Mouse (Mus musculus) spleen, postnatal 4 days (tissue): ENCODE measurements around the gene Tbc1d21.

ENCODE experiments used
- DNase-seq, 2 experiments: peaks; one replicate each; pipeline ENCODE4 v3.0.0; 2022; ENCODE audit warnings: low spot score in 2 of 2

Tbc1d21 gene

DNA sequence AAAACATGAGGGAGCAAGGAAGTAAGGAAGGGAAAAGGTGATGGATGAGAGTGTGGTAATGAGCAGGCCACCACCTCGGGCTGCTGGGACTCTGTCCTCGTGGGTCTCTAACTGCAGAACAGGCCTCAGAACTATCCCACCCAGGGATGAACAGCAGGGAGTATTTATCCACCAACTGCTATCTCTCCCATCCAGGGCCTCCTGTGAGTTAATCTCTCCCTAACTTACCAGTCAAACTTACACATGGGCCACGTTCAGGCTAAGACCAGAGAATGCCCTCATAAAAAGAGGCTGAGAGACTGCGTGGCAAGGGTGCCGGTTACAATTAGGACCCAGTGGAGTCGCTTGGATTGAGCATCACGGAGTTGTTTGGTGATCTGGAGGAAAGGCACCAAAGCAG, 24.3 kb downstream of the Tbc1d21 start:
- no peak for DNase-seq

- no peak for DNase-seq
These were observed 28.5 kb downstream of the Tbc1d21 start for GRCm38 (mm10) chr9:58341795-58342194.

DNA sequence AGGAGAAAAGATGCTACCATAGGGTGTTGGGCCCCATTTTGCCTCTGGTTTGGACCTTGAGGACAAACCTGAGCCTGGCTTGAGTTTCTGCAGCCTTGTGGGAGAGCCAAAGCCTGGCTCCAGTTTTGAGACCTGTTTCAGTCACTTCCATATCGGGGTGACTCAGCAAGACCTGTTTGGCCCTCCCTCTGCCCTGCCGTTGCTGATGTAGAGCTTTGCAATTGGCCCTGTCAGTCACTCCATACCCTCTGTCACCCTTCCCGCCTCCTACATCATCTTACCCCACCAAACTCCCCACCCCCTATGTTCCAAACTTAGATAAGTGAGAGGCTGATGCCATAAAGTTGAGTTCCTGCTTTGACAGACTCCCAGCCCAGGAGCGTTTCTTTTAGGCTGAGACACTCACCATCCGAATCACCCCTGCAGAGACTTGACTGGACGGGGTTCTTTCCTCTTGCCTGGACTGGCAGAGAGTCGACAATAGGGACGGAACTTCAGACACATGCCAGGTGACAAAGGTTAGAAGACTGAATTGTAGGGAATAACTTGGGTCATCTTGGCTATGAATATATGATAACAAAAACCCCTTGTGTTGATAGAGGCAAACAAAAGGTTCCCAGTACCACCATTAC, 33.5 kb downstream of the Tbc1d21 start:
- no peak for DNase-seq

GRCm38 (mm10) chr9:58331276-58331675, 39.0 kb downstream of the Tbc1d21 start:
- DNase-seq: no peak

DNA sequence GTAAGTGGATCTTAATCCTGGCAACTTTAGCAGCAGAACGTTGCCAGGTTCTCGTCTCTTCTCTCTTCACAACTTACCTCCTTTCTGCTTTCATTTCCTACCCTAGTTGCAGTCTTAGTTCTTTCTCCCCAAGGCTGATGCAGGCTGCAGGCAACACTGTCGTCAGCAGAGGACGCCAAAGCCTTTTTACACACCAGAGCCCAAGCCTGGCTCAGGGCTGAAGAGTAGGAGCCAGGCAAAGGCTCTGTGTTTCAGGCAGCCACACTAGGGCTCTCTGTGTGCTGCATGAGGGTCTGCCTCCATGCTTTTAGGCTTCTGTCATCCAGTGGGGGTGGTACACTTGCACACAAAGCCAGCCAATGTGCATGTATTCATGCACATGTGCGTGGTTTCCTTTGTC, 40.0 kb downstream of the Tbc1d21 start:
- no peak for DNase-seq

GRCm38 (mm10) chr9:58327382-58327781, 42.9 kb downstream of the Tbc1d21 start:
- DNase-seq: no peak

- DNase-seq: no peak
These were observed 43.6 kb downstream of the Tbc1d21 start for GRCm38 (mm10) chr9:58326477-58327180.

DNA sequence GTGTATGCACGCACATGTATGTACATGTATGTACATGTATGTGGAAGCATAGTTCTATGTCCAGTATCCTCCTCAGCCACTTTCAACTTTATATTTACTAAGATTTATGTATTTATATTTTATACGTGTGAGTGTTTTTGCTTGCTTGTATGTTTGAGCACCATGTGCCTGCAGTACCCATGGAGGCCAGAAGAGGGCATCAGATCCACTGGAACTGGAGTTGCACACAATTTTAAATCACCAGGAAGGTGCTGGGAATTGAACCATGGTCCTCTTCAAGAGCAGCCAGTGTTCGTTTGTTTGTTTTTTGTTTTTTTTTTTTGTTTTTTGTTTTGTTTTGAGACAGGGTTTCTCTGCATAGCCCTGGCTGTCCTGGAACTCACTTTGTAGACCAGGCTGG, 48.6 kb downstream of the Tbc1d21 start:
- no peak for DNase-seq

- DNase-seq: no peak
These were observed 51.9 kb downstream of the Tbc1d21 start for GRCm38 (mm10) chr9:58318317-58318716.

- DNase-seq: no peak
These were observed 52.9 kb downstream of the Tbc1d21 start for GRCm38 (mm10) chr9:58317381-58317780.

- DNase-seq: no peak
These were observed 53.5 kb downstream of the Tbc1d21 start for GRCm38 (mm10) chr9:58316784-58317183.

DNA sequence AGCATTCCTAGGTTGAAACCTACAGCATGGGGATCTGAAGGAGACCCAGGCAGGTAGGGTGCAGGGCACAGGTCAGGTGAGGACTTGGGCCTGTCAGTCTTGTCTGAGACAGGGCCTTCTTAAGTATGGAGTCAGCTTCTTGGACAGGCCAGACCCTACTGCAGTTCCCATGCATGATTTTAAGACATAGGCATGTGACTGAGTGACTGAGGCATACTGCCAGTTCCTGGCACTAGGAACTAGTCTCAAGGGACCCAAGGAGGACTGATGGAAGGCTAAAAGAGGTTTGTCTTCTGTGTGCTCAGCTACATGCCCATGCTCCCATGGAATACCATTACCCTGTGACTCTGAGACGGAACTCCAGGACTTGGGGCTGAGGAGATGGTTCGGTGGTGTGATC, 54.4 kb downstream of the Tbc1d21 start:
- no peak for DNase-seq

DNA sequence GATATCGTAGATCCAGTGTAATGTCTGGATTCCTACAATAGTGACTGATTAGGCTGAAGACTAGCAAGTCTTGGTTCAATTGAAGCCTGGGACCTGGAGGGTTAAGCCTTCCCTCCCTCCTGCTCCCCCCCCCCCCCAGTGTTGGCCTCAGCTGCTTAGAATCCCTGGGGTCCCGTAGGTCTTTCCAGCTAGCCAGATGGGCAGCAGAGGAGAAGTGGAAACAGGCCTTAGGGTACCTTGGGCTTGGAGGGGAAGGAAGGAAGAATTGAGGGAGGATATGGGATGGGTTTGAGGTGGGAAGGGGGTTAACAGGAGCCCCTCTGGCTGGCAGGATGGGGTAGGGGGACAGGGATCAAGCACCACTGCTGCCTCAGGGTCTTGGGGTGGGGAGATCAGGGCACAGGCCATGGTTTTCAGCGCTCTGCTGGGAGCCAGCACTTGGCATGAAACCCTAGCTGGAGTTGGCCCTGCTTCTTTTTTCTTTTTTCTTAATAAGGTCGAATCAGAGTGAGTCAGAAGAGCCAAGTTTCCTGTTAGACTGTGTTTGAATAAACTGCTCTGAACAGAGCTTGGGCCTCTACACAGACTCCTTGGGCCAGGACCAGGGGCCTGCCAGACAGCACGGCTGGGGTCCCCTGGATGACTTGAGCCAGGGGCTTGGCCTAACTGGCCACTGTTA, 55.4 kb downstream of the Tbc1d21 start:
- no peak for DNase-seq

DNA sequence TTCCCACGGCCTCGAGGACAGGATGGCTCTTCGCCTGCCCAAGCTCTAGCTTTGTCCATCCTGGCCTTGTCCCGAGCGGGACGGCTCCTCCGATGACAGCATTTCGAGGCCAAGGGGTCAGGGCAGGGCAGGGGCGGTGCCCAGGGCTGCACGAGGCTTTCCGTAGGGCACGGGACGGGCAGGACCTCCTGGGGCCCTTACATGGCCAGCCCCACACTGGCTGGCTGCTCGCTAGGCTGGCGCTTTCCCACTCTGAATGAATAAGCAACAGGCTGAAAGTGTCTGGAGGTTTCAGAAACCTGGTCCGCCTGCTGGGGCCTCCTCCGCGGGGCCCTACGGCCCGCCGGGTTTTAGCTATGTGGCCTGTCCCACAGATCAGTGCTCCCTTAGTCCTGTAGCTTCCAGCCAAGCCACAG, 57.3 kb downstream of the Tbc1d21 start, which contains the start of gene Loxl1:
Loxl1 (minus strand) TSS at position 243 of the 416 bp plus-strand sequence.
- DNase-seq: no peak

DNA sequence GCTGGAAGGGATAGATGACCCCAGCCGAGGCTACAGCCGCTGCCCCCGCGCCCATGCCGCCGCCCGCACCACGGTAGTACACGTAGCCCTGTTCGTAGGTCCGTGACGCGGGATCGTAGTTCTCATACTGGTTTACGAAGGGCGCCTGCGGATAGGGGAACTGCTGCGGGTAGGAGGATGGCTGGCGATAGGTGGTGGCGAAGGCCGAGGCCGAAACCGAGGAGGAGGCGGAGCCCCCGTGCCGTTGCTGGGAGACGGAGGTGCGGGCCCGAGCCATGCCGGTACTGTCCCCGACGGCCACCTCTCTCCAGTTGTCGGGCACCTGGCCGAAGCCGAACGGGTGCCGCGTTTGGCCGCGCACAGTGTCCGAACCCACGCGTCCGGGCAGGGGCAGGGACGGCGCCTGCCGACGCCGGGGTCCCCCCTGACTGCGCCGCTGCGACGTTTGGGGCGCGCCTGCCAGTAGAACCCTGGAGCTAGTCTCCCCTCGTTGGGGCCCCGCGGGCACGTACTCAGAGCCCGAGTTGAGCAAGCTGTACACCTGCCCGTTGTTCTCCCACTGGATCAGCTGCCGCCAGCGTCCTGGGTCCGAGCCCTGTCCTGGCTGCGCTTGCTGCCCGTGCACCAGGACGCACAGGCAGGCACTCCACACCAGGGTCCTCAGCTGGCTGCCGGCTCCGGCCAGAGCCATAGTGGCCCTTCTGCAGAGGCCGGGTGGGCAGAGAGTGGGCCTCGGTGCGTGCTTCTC, 57.9 kb downstream of the Tbc1d21 start:
- no peak for DNase-seq

DNA sequence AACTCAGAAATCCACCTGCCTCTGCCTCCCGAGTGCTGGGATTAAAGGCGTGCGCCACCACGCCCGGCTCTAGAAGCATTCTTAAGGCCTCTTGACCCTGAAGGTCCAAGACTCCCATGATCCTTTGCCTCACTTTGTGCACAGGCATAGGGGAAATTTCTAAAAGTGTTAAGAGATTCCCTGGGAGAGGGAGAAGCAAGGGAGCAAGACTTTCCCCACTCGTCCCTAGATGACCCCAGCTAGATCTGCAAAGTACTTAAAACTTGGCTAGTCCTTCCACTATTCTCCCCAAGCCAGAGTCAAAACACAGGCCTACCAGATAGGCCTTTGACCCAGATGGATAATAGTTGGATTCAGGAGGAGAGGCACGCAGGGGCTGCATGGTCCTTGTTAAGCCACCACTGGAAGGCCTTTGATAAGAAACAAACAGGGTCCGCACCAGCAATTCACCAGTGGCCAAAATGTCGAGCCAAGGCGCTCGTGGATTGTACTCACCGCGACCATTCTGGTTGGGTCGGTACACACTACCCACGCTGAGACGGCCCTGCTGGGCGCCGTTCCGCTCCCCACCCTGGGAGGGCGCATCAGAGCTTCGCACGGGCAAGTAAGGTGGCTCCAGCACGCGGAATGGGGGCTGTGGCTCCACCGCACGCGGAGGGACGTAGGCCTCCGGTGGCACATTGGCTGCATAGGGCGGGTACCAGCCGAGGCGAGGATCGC, 58.9 kb downstream of the Tbc1d21 start:
- DNase-seq: no peak

- DNase-seq: no peak
These were observed 60.1 kb downstream of the Tbc1d21 start for GRCm38 (mm10) chr9:58310043-58310660.
